Mouse (Mus musculus) liver, embryonic 12.5 days (tissue): ENCODE measurements around the gene Arih1. TPM values are rescaled to one million over a fixed set of nuclear protein-coding genes. Genes with fewer than 3 reads are reported as not detected.

ENCODE experiments used
- ATAC-seq: fragments of 200-750 bp; cut with Nextera tagmentation; 2 replicates; pipeline ENCODE4 v1.8.0; 2017; ENCODE audit warnings: moderate number of reproducible peaks, mild to moderate bottlenecking, moderate library complexity
- H3K27ac ChIP-seq: fragments of 300-500 bp; sonication (generic); 2 replicates; pipeline ENCODE4 v1.5.1; 2016; ENCODE audit warnings: mild to moderate bottlenecking
- H3K27me3 ChIP-seq: fragments of 300-500 bp; sonication (generic); replicated peaks from 2 replicates; pipeline ENCODE4 v1.6.1; 2016; ENCODE audit warnings: mild to moderate bottlenecking, moderate library complexity
- H3K36me3 ChIP-seq: fragments of 300-500 bp; sonication (generic); 2 replicates; pipeline ENCODE4 v1.6.1; 2016; ENCODE audit warnings: mild to moderate bottlenecking, moderate library complexity
- H3K4me1 ChIP-seq: fragments of 300-500 bp; sonication (generic); 2 replicates; pipeline ENCODE4 v1.6.1; 2016
- H3K4me2 ChIP-seq: fragments of 300-500 bp; sonication (generic); 2 replicates; pipeline ENCODE4 v1.6.1; 2016; ENCODE audit warnings: mild to moderate bottlenecking, moderate library complexity
- H3K4me3 ChIP-seq: fragments of 300-500 bp; sonication (generic); 2 replicates; pipeline ENCODE4 v1.5.1; 2016; ENCODE audit warnings: mild to moderate bottlenecking, moderate library complexity
- H3K9ac ChIP-seq: fragments of 300-500 bp; sonication (generic); 2 replicates; pipeline ENCODE4 v1.6.1; 2016; ENCODE audit warnings: mild to moderate bottlenecking, moderate library complexity
- H3K9me3 ChIP-seq: fragments of 300-500 bp; sonication (generic); replicated peaks from 2 replicates; pipeline ENCODE4 v1.6.1; 2016; ENCODE audit warnings: mild to moderate bottlenecking, moderate library complexity
- WGBS: fragments of 180-500 bp; shearing (Covaris S2); methylation state at CpG from one replicate; pipeline ENCODE4 v1.1.7; 2016; ENCODE audit not compliant: insufficient replicate concordance; 5-methylcytosine and 5-hydroxymethylcytosine counted together
- polyA plus RNA-seq: library from polyadenylated mRNA; unstranded; fragments of >200 nt; fragmentation: Nextera tagmentation; extraction: Ambion mirVana; gene quantifications from 2 replicates; pipeline ENCODE4 v1.2.1, GENCODE M21; 2016

Gene Arih1
- polyA plus RNA-seq, 1 experiment from 2014 or later = 15.9 TPM

DNA sequence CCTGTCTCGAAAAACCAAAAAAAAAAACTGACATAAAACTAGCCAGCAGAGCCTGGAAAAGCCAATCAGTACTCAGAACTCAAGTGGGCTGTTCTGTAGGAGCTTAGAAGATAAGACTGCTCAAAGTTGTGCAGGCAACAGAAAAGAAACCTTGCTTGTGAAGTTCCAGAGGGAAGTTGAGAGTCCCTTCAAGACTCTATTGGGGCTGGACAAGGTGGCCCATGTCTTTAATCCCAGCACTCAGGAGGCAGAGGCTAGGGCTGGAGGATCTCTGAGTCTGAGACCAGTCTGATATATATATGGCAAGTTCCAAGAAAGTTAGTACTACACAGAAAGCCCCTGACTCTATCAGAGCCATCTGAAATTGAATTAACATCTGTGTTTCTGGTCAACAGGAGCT, 28.0 kb downstream of the Arih1 start:
- ATAC-seq = no peak
- H3K27me3 ChIP-seq = no peaks in the 10 kb centered on the region
- no peaks in the 10 kb centered on the region for H3K9me3 ChIP-seq
- 38% methylated on average over 1 of the region's 1 CpGs for WGBS
- H3K36me3 ChIP-seq = peaks cover 7% of the 10 kb centered on the region
- H3K27ac ChIP-seq = 0 out of 2 replicates have a peak overlapping the region, but pooled peaks have one; percentile 10
- H3K4me3 ChIP-seq = no peak overlapping the region
- peaks cover 45% of the 10 kb centered on the region for H3K4me1 ChIP-seq
- H3K4me2 ChIP-seq = no peak overlapping the region
- no peak overlapping the region for H3K9ac ChIP-seq

DNA sequence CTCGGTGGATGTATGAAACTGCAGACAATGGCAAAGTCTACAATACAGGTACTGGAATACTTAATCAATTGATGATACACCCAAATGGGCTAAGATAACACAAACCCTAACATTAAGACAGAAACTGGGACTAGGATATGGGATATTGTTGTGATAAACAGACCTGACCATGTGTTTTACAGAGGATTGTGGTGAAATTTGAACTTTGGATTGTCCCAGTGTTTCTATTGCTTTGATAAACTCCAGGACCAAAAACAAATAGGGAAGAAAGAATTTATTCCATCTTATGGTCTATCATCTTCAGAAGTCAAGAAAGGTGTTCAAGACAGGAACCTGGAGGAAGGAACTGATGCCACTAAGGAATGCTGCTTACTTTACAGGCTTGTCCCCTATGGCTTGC, 28.7 kb downstream of the Arih1 start:
- H3K9ac ChIP-seq = no peak overlapping the region
- no peaks in the 10 kb centered on the region for H3K27me3 ChIP-seq
- 87% methylated on average over 1 of the region's 1 CpGs for WGBS
- H3K4me2 ChIP-seq = no peak overlapping the region
- H3K27ac ChIP-seq = no peak overlapping the region
- H3K9me3 ChIP-seq = no peaks in the 10 kb centered on the region
- H3K36me3 ChIP-seq = peaks cover 7% of the 10 kb centered on the region
- H3K4me1 ChIP-seq = peaks cover 45% of the 10 kb centered on the region
- no peak overlapping the region for H3K4me3 ChIP-seq
- ATAC-seq = no peak

- no peak overlapping the region for H3K4me3 ChIP-seq
- 26% methylated on average over 3 of the region's 3 CpGs for WGBS
- 0 out of 2 replicates have a peak overlapping the region, but pooled peaks have one; percentile 44 for H3K9ac ChIP-seq
- H3K27ac ChIP-seq = peak overlapping the region; percentile 76
- peak; percentile 100 for ATAC-seq
- no peaks in the 10 kb centered on the region for H3K9me3 ChIP-seq
- H3K4me1 ChIP-seq = peaks cover 45% of the 10 kb centered on the region
- H3K36me3 ChIP-seq = peaks cover 15% of the 10 kb centered on the region
- no peaks in the 10 kb centered on the region for H3K27me3 ChIP-seq
- H3K4me2 ChIP-seq = peak overlapping the region; percentile 52
Measured at GRCm38 (mm10) chr9:59455404-59456068, 30.9 kb downstream of the Arih1 start.

DNA sequence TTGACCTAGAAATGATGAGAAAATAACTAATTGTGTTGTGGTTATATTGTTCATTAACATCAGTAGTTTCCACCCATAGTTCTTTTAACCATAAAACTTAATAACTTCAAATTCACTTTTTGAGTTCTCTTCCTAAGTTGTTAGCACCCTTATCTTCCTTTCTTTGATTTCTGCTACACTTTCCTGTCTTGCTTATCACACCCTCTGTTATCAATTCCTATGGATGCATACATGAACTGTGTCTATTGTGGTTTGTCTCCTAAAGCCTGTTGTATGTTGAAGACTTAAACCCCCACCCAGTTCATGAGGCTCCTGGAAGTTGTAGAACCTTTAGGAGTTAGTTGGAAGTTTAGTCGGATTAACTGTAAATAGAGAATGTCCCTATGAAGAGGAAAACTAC, 52.7 kb downstream of the Arih1 start:
- no peak overlapping the region for H3K9ac ChIP-seq
- H3K4me1 ChIP-seq = 0 out of 2 replicates have a peak, but pooled peaks cover 9% of the 10 kb centered on the region
- H3K9me3 ChIP-seq = no peaks in the 10 kb centered on the region
- 75% methylated on average over 1 of the region's 1 CpGs for WGBS
- H3K4me3 ChIP-seq = no peak overlapping the region
- H3K36me3 ChIP-seq = peaks cover 41% of the 10 kb centered on the region
- H3K27me3 ChIP-seq = no peaks in the 10 kb centered on the region
- ATAC-seq = no peak
- no peak overlapping the region for H3K27ac ChIP-seq
- no peak overlapping the region for H3K4me2 ChIP-seq

DNA sequence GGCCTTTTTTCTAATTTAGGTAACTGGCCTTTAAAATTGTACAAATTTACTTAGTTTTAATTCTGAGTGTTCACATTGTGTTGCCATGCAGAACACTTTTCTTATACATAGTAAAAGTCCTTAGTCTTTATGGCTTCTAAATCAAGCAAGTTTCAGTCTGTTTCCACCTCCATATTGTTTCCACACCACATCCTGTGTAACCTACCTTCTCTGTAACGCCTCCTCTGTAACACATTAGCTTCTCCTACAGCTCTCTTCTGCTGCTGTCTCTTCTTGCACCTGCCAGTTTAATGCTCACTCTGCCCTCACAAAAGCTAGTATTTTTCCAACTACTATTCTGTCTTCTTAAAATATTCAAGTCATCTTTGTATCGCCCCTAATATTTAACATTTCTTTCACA, 54.8 kb downstream of the Arih1 start:
- Histone ChIP-seq H3K4me3 (no peak overlapping the region), H3K27me3 (no peaks in the 10 kb centered on the region), H3K4me1 (0 out of 2 replicates have a peak, but pooled peaks cover 9% of the 10 kb centered on the region), H3K36me3 (peaks cover 52% of the 10 kb centered on the region), H3K27ac (no peak overlapping the region), H3K4me2 (no peak overlapping the region), H3K9me3 (no peaks in the 10 kb centered on the region), H3K9ac (no peak overlapping the region)
- 88% methylated on average over 2 of the region's 2 CpGs for WGBS
- ATAC-seq = no peak

- Histone ChIP-seq H3K27me3 (no peaks in the 10 kb centered on the region), H3K36me3 (peaks cover 17% of the 10 kb centered on the region), H3K27ac (no peak overlapping the region), H3K4me3 (no peak overlapping the region), H3K9me3 (no peaks in the 10 kb centered on the region), H3K4me2 (no peak overlapping the region), H3K4me1 (no peaks in the 10 kb centered on the region), H3K9ac (no peak overlapping the region)
- no peak for ATAC-seq
- 78% methylated on average over 6 of the region's 6 CpGs for WGBS
Measured at GRCm38 (mm10) chr9:59420487-59420886, 65.9 kb downstream of the Arih1 start.

DNA sequence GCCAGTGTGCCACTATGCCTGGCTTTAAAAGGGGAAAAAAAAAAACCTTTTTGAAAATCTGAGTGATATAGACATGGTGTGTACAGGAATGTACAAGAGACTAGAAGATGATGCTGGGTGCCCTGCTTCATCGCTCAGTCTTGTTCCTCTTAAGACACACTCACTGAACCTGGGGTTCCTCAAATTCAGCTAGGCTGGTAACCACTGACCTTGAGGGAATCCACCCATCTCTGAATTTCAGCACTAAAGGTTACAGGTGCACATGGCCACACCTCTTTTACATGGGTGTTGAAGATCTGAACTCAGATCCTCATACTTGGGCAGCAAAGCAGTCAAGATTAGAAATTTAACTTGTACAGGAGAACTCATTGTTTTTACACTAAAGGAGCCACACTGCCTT, 79.1 kb downstream of the Arih1 start:
- Histone ChIP-seq H3K9me3 (no peaks in the 10 kb centered on the region), H3K27me3 (no peaks in the 10 kb centered on the region), H3K4me1 (no peaks in the 10 kb centered on the region), H3K4me3 (no peak overlapping the region), H3K27ac (no peak overlapping the region), H3K36me3 (peaks cover 70% of the 10 kb centered on the region), H3K9ac (no peak overlapping the region), H3K4me2 (no peak overlapping the region)
- ATAC-seq = no peak
- 81% methylated on average over 1 of the region's 1 CpGs for WGBS

GRCm38 (mm10) chr9:59389086-59389485, 97.3 kb downstream of the Arih1 start:
- no peak overlapping the region for H3K4me2 ChIP-seq
- no peaks in the 10 kb centered on the region for H3K9me3 ChIP-seq
- no peak overlapping the region for H3K9ac ChIP-seq
- H3K4me3 ChIP-seq = no peak overlapping the region
- H3K27ac ChIP-seq = no peak overlapping the region
- 72% methylated on average over 4 of the region's 4 CpGs for WGBS
- no peak for ATAC-seq
- no peaks in the 10 kb centered on the region for H3K27me3 ChIP-seq
- H3K4me1 ChIP-seq = peaks cover 10% of the 10 kb centered on the region
- peaks cover 36% of the 10 kb centered on the region for H3K36me3 ChIP-seq

- no peaks in the 10 kb centered on the region for H3K9me3 ChIP-seq
- H3K36me3 ChIP-seq = peaks cover 29% of the 10 kb centered on the region
- H3K4me2 ChIP-seq = no peak overlapping the region
- H3K27ac ChIP-seq = no peak overlapping the region
- H3K4me3 ChIP-seq = no peak overlapping the region
- H3K9ac ChIP-seq = no peak overlapping the region
- H3K27me3 ChIP-seq = no peaks in the 10 kb centered on the region
- 26% methylated on average over 1 of the region's 1 CpGs for WGBS
- ATAC-seq = no peak
- peaks cover 10% of the 10 kb centered on the region for H3K4me1 ChIP-seq
Measured at GRCm38 (mm10) chr9:59388311-59388710, 98.1 kb downstream of the Arih1 start.

DNA sequence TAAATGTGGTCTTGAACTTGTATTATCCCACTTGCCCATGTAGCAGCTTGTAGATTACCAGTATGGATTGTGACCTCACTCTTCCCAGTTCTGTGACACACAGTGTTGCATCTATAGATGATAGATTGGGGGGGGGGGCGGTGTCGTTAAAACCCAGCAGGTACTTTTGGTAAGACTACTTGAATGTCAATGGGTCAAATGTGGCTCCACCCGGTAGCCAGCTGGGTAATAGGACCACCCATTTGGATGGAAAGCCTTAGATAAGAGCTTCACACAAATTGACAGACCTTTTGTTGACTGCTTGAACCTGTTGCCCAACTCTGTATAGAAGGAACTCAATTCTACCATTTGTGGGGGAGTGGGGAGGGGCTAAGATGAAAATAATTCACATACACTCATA, 99.0 kb downstream of the Arih1 start:
- H3K4me1 ChIP-seq = peaks cover 10% of the 10 kb centered on the region
- H3K9me3 ChIP-seq = no peaks in the 10 kb centered on the region
- no peak for ATAC-seq
- H3K4me2 ChIP-seq = no peak overlapping the region
- H3K27me3 ChIP-seq = no peaks in the 10 kb centered on the region
- H3K36me3 ChIP-seq = peaks cover 21% of the 10 kb centered on the region
- H3K9ac ChIP-seq = no peak overlapping the region
- H3K4me3 ChIP-seq = no peak overlapping the region
- H3K27ac ChIP-seq = no peak overlapping the region
- 37% methylated on average over 3 of the region's 3 CpGs for WGBS

DNA sequence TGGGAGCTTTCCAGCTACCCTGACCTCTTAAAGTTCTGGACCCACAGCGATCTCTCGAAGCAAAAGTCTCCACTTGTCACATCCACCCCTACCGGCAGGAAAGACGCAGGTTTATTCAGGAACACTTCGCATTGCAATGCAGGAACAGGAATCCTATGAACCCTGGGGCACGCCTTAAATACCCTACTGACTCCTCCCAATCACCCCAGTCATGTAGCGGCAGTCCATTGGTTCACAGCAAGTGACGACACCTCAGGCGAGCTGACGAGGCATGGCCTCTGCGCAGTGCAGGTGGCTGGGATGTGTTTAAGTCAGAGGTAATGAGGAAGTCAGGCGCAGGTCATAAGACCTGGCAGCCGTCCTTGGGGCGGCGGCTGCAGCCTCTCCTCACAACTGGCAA, 110.8 kb downstream of the Arih1 start:
- ATAC-seq = no peak
- Histone ChIP-seq H3K4me2 (no peak overlapping the region), H3K9me3 (peaks cover 18% of the 10 kb centered on the region), H3K4me3 (no peak overlapping the region), H3K9ac (no peak overlapping the region), H3K4me1 (no peaks in the 10 kb centered on the region), H3K27me3 (no peaks in the 10 kb centered on the region), H3K36me3 (no peaks in the 10 kb centered on the region), H3K27ac (no peak overlapping the region)
- 81% methylated on average over 15 of the region's 15 CpGs for WGBS

GRCm38 (mm10) chr9:59369646-59370045, 116.8 kb downstream of the Arih1 start:
- WGBS = 74% methylated on average over 9 of the region's 9 CpGs
- Histone ChIP-seq H3K4me3 (no peak overlapping the region), H3K4me2 (no peak overlapping the region), H3K36me3 (no peaks in the 10 kb centered on the region), H3K27me3 (no peaks in the 10 kb centered on the region), H3K9me3 (peaks cover 16% of the 10 kb centered on the region), H3K4me1 (no peaks in the 10 kb centered on the region), H3K27ac (no peak overlapping the region), H3K9ac (no peak overlapping the region)
- ATAC-seq = no peak

GRCm38 (mm10) chr9:59369220-59369619, 117.2 kb downstream of the Arih1 start:
- no peaks in the 10 kb centered on the region for H3K27me3 ChIP-seq
- no peaks in the 10 kb centered on the region for H3K4me1 ChIP-seq
- peaks cover 14% of the 10 kb centered on the region; the same call in 1 of the 2 replicates for H3K9me3 ChIP-seq
- no peak overlapping the region for H3K9ac ChIP-seq
- no peak overlapping the region for H3K27ac ChIP-seq
- 46% methylated on average over 5 of the region's 5 CpGs for WGBS
- no peak for ATAC-seq
- no peak overlapping the region for H3K4me3 ChIP-seq
- H3K4me2 ChIP-seq = no peak overlapping the region
- no peaks in the 10 kb centered on the region for H3K36me3 ChIP-seq
